Mouse (Mus musculus) liver, embryonic 14.5 days (tissue): Measurements from ENCODE around the gene Smc4. TPM values are rescaled to one million over a fixed set of nuclear protein-coding genes. Genes with fewer than 3 reads are reported as not detected.

Source experiments
- ATAC-seq: fragments of 200-750 bp; cut with Nextera tagmentation; 2 replicates; pipeline ENCODE4 v1.8.0; 2017; ENCODE audit warnings: moderate number of reproducible peaks, mild to moderate bottlenecking, moderate library complexity; ENCODE audit not compliant: insufficient read depth
- DNase-seq, 3 experiments: peaks; one replicate each; pipeline ENCODE4 v3.0.0-alpha.2; 2012 to 2013; ENCODE audit warnings: low read depth in 3 of 3, low spot score in 3 of 3
- H3K27ac ChIP-seq: fragments of 300-500 bp; sonication (generic); 2 replicates; pipeline ENCODE4 v1.5.1; 2014; ENCODE audit warnings: moderate library complexity, mild to moderate bottlenecking, control low read depth, inconsistent platforms
- H3K27me3 ChIP-seq: fragments of 300-500 bp; sonication (generic); 2 replicates; pipeline ENCODE4 v1.6.1; 2014; ENCODE audit warnings: mild to moderate bottlenecking, low read length, moderate library complexity; ENCODE audit not compliant: control insufficient read depth, insufficient read depth
- H3K36me3 ChIP-seq: fragments of 300-500 bp; sonication (generic); replicated peaks from 2 replicates; pipeline ENCODE4 v1.6.1; 2014; ENCODE audit warnings: low read depth; ENCODE audit not compliant: control insufficient read depth, insufficient read depth
- H3K4me1 ChIP-seq, 2 experiments: fragments of 200-500 bp in 1 of 2; fragments of 300-500 bp in 1 of 2; sonication (generic) in 1 of 2; replicated peaks; 2 replicates each; pipeline ENCODE4 v1.6.1; 2012 to 2014; ENCODE audit warnings: antibody characterized with exemption in 1 of 2, inconsistent platforms in 1 of 2, low read length in 1 of 2; ENCODE audit not compliant: control insufficient read depth in 2 of 2, insufficient read depth in 2 of 2
- H3K4me2 ChIP-seq: fragments of 300-500 bp; sonication (generic); 2 replicates; pipeline ENCODE4 v1.6.1; 2014; ENCODE audit warnings: low read depth, mild to moderate bottlenecking, control low read depth, moderate library complexity
- H3K4me3 ChIP-seq, 2 experiments: fragments of 200-500 bp in 1 of 2; fragments of 300-500 bp in 1 of 2; sonication (generic) in 1 of 2; 2 replicates each; pipeline ENCODE4 v1.5.1; 2012 to 2014; ENCODE audit warnings: low read depth in 2 of 2, low read length in 2 of 2, mild to moderate bottlenecking in 2 of 2, control low read depth in 1 of 2, inconsistent platforms in 1 of 2, moderate library complexity in 1 of 2; ENCODE audit not compliant: insufficient read depth in 1 of 2
- H3K9ac ChIP-seq: fragments of 300-500 bp; sonication (generic); replicated peaks from 2 replicates; pipeline ENCODE4 v1.6.1; 2014; ENCODE audit warnings: mild to moderate bottlenecking, control low read depth, moderate library complexity
- H3K9me3 ChIP-seq: fragments of 300-500 bp; sonication (generic); 2 replicates; pipeline ENCODE4 v1.6.1; 2016; ENCODE audit warnings: low read length, mixed read lengths; ENCODE audit not compliant: control insufficient read depth
- CTCF ChIP-seq: IDR thresholded peaks from 2 replicates; pipeline ENCODE4 v1.5.1; 2016; ENCODE audit warnings: antibody characterized with exemption, low read depth, control low read depth
- EP300 ChIP-seq: IDR thresholded peaks from 2 replicates; pipeline ENCODE4 v1.6.1; 2016; ENCODE audit warnings: antibody characterized with exemption, low read depth
- WGBS: fragments of 180-500 bp; shearing (Covaris S2); extraction: QIAGEN DNeasy Blood & Tissue Kit; methylation state at CpG from one replicate; pipeline ENCODE4 v1.1.7; 2014; ENCODE audit not compliant: insufficient replicate concordance; 5-methylcytosine and 5-hydroxymethylcytosine counted together
- polyA plus RNA-seq, 2 experiments: library from polyadenylated mRNA; depleted of rRNA in 1 of 2; stranded (reverse) in 1 of 2; unstranded in 1 of 2; fragments of >200 nt; fragmentation: Nextera tagmentation in 1 of 2; extraction: Ambion mirVana in 1 of 2; gene quantifications; 2 replicates each; pipeline versions ENCODE4 v1.2.1 to v1.2.3; 2012 to 2014

Smc4 gene
- 18.6 and 50.6 TPM in 2 replicates for polyA plus RNA-seq (2012; rRNA removed)
- polyA plus RNA-seq (2014; fragmentation: Nextera tagmentation; extraction: Ambion mirVana) = 124 and 143 TPM in 2 replicates

DNA sequence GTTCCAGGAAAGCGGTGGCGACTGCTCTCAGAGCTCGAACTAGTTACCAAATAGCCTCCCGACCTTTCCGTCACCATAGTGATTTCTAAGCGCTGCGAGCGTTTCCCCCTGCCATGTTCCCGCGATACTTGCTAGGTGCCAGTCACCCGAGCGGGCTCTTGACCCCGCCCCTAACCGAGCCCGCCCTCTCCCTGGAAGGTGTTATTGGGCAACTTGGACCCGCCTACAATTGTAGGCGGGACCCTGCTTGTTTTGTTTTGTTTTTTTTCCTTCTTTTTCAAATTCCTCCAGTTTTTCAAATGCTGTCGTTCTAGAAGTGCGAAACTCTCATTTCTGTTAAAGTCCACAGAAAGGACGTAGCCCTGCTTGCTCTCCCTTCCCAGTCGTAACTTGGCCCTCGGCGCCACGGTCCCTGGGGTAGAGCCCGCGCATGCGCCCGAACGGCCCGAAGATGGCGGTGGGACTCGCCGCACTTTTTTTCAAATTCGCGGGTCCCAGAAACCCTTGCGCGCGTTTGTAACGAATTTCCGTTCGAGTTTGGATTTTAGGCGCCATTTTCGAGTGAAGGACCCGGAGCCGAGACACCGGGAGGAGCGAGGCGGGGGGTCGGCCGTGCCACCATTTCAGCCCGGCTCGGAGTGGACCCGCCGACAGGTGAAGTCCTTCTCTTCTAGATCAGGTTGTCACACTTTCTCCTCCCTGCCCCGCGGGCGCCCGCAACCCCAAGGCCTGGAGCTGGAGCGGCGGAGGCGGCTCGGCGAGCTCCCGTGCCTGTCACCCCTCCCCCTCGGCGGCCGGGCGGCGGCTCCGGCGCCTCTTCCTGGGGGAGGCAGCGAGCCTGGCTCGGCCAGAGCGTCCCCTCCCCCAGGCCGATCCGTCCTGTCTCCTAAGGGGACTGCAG lies at the start of gene Smc4, which contains the start of gene Ift80:
Gene Smc4, plus strand, starts transcription at position 302 of the 901 bp plus-strand sequence.
Gene Ift80, minus strand, starts transcription at position 134 of the 901 bp plus-strand sequence.
- peak within 1 kb of the TSS; percentile 100 for H3K9ac ChIP-seq
- peak within 1 kb of the TSS; percentile 95 for H3K27ac ChIP-seq
- H3K4me3 ChIP-seq = peak within 1 kb of the TSS; percentile 97 to 99
- WGBS = under 1% methylated on average over 73 of the region's 76 CpGs
- H3K4me1 ChIP-seq = peaks cover 3 to 6% of the 10 kb centered on the region in 2 experiments; a peak in 3 of 4 replicates
- H3K9me3 ChIP-seq = peaks cover 3% of the 10 kb centered on the region; the same call in 1 of the 2 replicates
- ATAC-seq (peak; percentile 89), DNase-seq (peak; percentile 97 to 98 (median 97))
- H3K4me2 ChIP-seq = peak within 1 kb of the TSS; percentile 83
- H3K36me3 ChIP-seq = peaks cover 19% of the 10 kb centered on the region
- TF ChIP-seq EP300 (peak; percentile 38; the same call in 1 of the 2 replicates), CTCF (no peak)
- no peaks in the 10 kb centered on the region for H3K27me3 ChIP-seq

DNA sequence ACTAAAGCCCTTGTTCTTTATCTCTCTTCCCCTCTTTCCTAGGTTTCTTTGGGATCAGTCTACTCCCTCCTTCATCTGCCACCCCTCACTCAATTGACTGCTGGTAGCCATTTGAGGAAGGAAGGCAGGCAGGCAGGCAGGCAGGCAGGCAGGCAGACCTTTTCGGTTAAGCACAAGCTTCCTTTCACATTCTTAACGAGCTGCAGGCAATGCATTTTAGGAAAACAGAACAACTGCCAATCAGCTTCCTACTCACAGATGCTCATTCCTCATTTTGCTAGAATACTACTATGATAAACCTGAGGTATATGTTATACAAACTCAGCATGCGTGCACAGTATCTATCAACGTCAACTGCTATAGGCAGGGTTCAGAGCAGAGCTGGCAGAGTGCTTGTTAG lies 48.1 kb upstream of the Smc4 start:
- Histone ChIP-seq H3K36me3 (no peaks in the 10 kb centered on the region), H3K4me3 (no peak overlapping the region), H3K27me3 (no peaks in the 10 kb centered on the region), H3K9ac (no peak overlapping the region), H3K4me2 (no peak overlapping the region), H3K27ac (no peak overlapping the region), H3K4me1 (peaks cover 0 to 3% of the 10 kb centered on the region in 2 experiments; a peak in 2 of 4 replicates), H3K9me3 (no peaks in the 10 kb centered on the region)
- no peak for ATAC-seq
- no peak for DNase-seq
- TF ChIP-seq EP300 (no peak), CTCF (no peak)
- WGBS = 34% methylated on average over 4 of the region's 4 CpGs

DNA sequence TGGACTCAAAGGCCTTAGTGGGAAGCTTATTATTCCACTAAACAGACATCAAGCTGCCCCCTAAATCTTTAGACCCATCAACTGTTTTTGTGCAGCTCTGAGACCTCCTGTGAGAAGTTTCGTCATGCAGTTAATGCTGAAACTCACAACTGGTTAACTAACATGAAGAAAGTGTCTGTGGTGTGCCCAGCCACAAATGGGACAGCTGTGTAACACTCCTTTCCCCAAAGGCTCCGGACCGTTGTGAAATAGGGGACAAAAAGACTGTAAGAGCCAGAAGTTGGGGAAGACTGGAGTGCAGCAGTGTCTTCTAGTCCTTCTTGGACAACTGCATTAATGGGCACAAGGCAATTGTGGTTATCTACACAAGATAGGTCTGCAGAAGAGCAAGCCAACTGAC lies 47.1 kb upstream of the Smc4 start:
- Histone ChIP-seq H3K4me2 (no peak overlapping the region), H3K36me3 (no peaks in the 10 kb centered on the region), H3K9me3 (no peaks in the 10 kb centered on the region), H3K27me3 (no peaks in the 10 kb centered on the region), H3K4me1 (peaks cover 0 to 3% of the 10 kb centered on the region in 2 experiments; a peak in 2 of 4 replicates), H3K4me3 (no peak overlapping the region), H3K9ac (no peak overlapping the region), H3K27ac (no peak overlapping the region)
- TF ChIP-seq EP300 (no peak), CTCF (no peak)
- no peak for ATAC-seq
- no peak for DNase-seq
- 70% methylated on average over 3 of the region's 3 CpGs for WGBS

DNA sequence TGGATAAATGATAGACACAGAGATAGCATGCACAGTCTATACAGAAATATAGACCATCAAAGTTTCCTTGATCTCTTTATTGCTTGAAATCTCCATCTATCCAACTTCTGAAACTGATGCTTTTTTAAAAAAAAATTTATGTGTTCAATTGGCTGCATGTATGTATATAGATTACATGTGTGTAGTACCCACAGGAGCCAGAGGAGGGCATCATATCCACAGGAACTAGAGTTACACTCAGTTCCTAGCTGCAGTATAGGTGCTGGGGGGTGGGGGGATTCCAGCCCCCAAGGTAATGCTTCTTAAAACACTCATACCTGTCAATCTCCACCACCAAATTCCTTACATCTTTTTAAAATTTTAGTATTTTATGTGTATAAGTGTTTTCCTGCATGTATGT lies 39.9 kb upstream of the Smc4 start:
- ATAC-seq (no peak), DNase-seq (peak in 2 of 3 experiments; percentile 23 to 35)
- H3K4me3 ChIP-seq = no peak overlapping the region
- peaks cover 0 to 3% of the 10 kb centered on the region in 2 experiments; a peak in 2 of 4 replicates for H3K4me1 ChIP-seq
- H3K27me3 ChIP-seq = no peaks in the 10 kb centered on the region
- H3K36me3 ChIP-seq = peaks cover 18% of the 10 kb centered on the region
- H3K9ac ChIP-seq = no peak overlapping the region
- no peaks in the 10 kb centered on the region for H3K9me3 ChIP-seq
- TF ChIP-seq CTCF = peak; percentile 53
- no peak for TF ChIP-seq EP300
- H3K4me2 ChIP-seq = no peak overlapping the region
- H3K27ac ChIP-seq = no peak overlapping the region
